Mouse (Mus musculus): ENCODE data around the gene Trib2.

Gene Trib2

GRCm38 (mm10) chr12:15816740-15817178, at the start of gene Trib2:
Gene Trib2, minus strand, starts transcription at chr12:15816922.
- Histone ChIP-seq H3K27me3 (ENCODE audit: control insufficient read depth, insufficient read depth, low read length, poor library complexity, severe bottlenecking) (no peaks in the 10 kb centered on the region; the same call in 1 of the 2 replicates), H3K36me3 (ENCODE audit: control insufficient read depth, insufficient read depth, low read length, poor library complexity, severe bottlenecking) (no peaks in the 10 kb centered on the region)
- peak; percentile 96 for DNase-seq (ENCODE audit: low read depth, low spot score)

DNA sequence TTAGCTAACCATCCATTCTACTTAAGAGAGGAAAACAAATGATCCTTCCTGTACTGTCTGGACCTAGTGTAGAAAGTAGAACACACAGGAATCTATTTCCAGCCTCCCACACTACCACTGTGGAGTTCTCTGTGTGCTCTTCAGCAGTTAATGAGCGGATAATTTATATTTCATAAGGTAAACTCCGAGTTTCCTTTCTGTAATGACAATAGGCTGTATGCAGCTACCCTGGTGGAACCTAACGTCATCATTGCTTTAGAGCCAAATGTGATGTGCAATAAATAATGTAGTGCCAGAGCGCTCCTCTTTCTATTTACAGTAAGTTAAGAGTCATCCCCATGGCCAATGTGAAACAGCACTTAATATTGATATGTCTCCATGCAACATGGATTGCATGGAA, 41.3 kb upstream of the Trib2 start:
- DNase-seq (ENCODE audit: low read depth, low spot score): no peak
- Histone ChIP-seq H3K36me3 (ENCODE audit: control insufficient read depth, insufficient read depth, low read length, poor library complexity, severe bottlenecking) (no peaks in the 10 kb centered on the region), H3K27me3 (ENCODE audit: control insufficient read depth, insufficient read depth, low read length, poor library complexity, severe bottlenecking) (no peaks in the 10 kb centered on the region)

- H3K36me3 ChIP-seq (ENCODE audit: control insufficient read depth, insufficient read depth, low read length, poor library complexity, severe bottlenecking): no peaks in the 10 kb centered on the region
- no peaks in the 10 kb centered on the region for H3K27me3 ChIP-seq (ENCODE audit: control insufficient read depth, insufficient read depth, low read length, poor library complexity, severe bottlenecking)
- DNase-seq (ENCODE audit: low read depth, low spot score): no peak
These were observed 39.2 kb upstream of the Trib2 start for GRCm38 (mm10) chr12:15855891-15856290.

- H3K36me3 ChIP-seq (ENCODE audit: control insufficient read depth, insufficient read depth, low read length, poor library complexity, severe bottlenecking): no peaks in the 10 kb centered on the region
- no peaks in the 10 kb centered on the region for H3K27me3 ChIP-seq (ENCODE audit: control insufficient read depth, insufficient read depth, low read length, poor library complexity, severe bottlenecking)
- DNase-seq (ENCODE audit: low read depth, low spot score): no peak
These were observed 36.1 kb upstream of the Trib2 start for GRCm38 (mm10) chr12:15852781-15853180.

- no peak for DNase-seq (ENCODE audit: low read depth, low spot score)
These were observed 35.3 kb upstream of the Trib2 start for GRCm38 (mm10) chr12:15852031-15852430.

DNA sequence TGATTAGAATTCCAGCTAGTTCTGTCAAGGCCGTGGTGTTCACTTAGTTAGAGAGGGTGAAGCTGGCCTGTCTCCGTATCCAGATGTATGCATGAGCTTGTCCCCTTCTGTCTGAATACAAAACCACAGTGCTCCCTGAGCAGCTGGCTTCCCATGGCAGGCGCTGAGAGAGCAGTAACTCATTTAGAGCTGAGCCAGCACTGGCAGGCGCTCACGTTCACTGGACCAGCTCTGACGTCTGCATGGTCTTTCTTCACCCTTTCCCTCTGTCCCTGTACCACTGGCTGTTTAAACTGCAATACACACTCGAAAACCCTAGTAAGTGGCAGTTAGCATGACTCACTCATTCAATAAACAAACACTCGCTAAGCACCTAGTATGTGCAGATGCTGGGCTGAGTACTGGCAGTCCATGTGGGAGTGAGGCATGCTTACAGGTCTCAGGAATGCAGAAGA, 33.7 kb upstream of the Trib2 start:
- DNase-seq (ENCODE audit: low read depth, low spot score): no peak
- Histone ChIP-seq H3K27me3 (ENCODE audit: control insufficient read depth, insufficient read depth, low read length, poor library complexity, severe bottlenecking) (no peaks in the 10 kb centered on the region), H3K36me3 (ENCODE audit: control insufficient read depth, insufficient read depth, low read length, poor library complexity, severe bottlenecking) (no peaks in the 10 kb centered on the region)

More at GRCm38 (mm10) chr12:15852031-15852430, 35.3 kb upstream of the Trib2 start:
- no peaks in the 10 kb centered on the region for H3K36me3 ChIP-seq (ENCODE audit: control insufficient read depth, insufficient read depth, low read length, poor library complexity, severe bottlenecking)
- no peaks in the 10 kb centered on the region for H3K27me3 ChIP-seq (ENCODE audit: control insufficient read depth, insufficient read depth, low read length, poor library complexity, severe bottlenecking)

- H3K27me3 ChIP-seq (ENCODE audit: control insufficient read depth, insufficient read depth, low read length, poor library complexity, severe bottlenecking): no peaks in the 10 kb centered on the region
- H3K36me3 ChIP-seq (ENCODE audit: control insufficient read depth, insufficient read depth, low read length, poor library complexity, severe bottlenecking): no peaks in the 10 kb centered on the region
- DNase-seq (ENCODE audit: low read depth, low spot score): no peak
These were observed 33.2 kb upstream of the Trib2 start for GRCm38 (mm10) chr12:15849861-15850294.

GRCm38 (mm10) chr12:15848391-15848790, 31.7 kb upstream of the Trib2 start:
- DNase-seq (ENCODE audit: low read depth, low spot score): no peak
- Histone ChIP-seq H3K36me3 (ENCODE audit: control insufficient read depth, insufficient read depth, low read length, poor library complexity, severe bottlenecking) (no peaks in the 10 kb centered on the region), H3K27me3 (ENCODE audit: control insufficient read depth, insufficient read depth, low read length, poor library complexity, severe bottlenecking) (no peaks in the 10 kb centered on the region)

GRCm38 (mm10) chr12:15844701-15845100, 28.0 kb upstream of the Trib2 start:
- Histone ChIP-seq H3K36me3 (ENCODE audit: control insufficient read depth, insufficient read depth, low read length, poor library complexity, severe bottlenecking) (no peaks in the 10 kb centered on the region), H3K27me3 (ENCODE audit: control insufficient read depth, insufficient read depth, low read length, poor library complexity, severe bottlenecking) (no peaks in the 10 kb centered on the region)
- no peak for DNase-seq (ENCODE audit: low read depth, low spot score)

GRCm38 (mm10) chr12:15840864-15841557, 24.3 kb upstream of the Trib2 start:
- H3K36me3 ChIP-seq (ENCODE audit: control insufficient read depth, insufficient read depth, low read length, poor library complexity, severe bottlenecking): no peaks in the 10 kb centered on the region
- no peaks in the 10 kb centered on the region for H3K27me3 ChIP-seq (ENCODE audit: control insufficient read depth, insufficient read depth, low read length, poor library complexity, severe bottlenecking)
- no peak for DNase-seq (ENCODE audit: low read depth, low spot score)

DNA sequence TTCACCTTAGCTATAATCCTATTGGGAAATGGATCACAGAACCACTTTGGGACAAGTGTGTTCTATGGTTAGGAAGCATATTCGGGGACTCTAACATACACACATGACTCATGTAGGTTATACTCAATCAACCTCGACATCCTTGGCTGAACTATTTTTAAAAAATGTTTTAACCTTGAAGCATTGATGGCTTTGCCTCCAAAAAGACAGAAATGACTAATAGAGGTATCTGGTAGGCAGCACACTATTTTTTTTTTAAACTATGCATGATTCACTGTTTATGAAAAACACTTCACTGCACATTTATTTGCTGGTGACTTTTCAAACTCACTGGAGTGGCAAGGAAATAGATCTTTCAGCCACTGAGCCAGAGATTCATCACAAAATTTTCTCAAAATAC, 21.5 kb upstream of the Trib2 start:
- no peak for DNase-seq (ENCODE audit: low read depth, low spot score)
- Histone ChIP-seq H3K27me3 (ENCODE audit: control insufficient read depth, insufficient read depth, low read length, poor library complexity, severe bottlenecking) (no peaks in the 10 kb centered on the region), H3K36me3 (ENCODE audit: control insufficient read depth, insufficient read depth, low read length, poor library complexity, severe bottlenecking) (no peaks in the 10 kb centered on the region)

- no peak for DNase-seq (ENCODE audit: low read depth, low spot score)
- no peaks in the 10 kb centered on the region for H3K36me3 ChIP-seq (ENCODE audit: control insufficient read depth, insufficient read depth, low read length, poor library complexity, severe bottlenecking)
- no peaks in the 10 kb centered on the region for H3K27me3 ChIP-seq (ENCODE audit: control insufficient read depth, insufficient read depth, low read length, poor library complexity, severe bottlenecking)
These were observed 20.8 kb upstream of the Trib2 start for GRCm38 (mm10) chr12:15837566-15837965.

GRCm38 (mm10) chr12:15832674-15833052, 15.9 kb upstream of the Trib2 start:
- no peak for DNase-seq (ENCODE audit: low read depth, low spot score)
- H3K36me3 ChIP-seq (ENCODE audit: control insufficient read depth, insufficient read depth, low read length, poor library complexity, severe bottlenecking): no peaks in the 10 kb centered on the region
- H3K27me3 ChIP-seq (ENCODE audit: control insufficient read depth, insufficient read depth, low read length, poor library complexity, severe bottlenecking): no peaks in the 10 kb centered on the region

GRCm38 (mm10) chr12:15831941-15832673, 15.4 kb upstream of the Trib2 start:
- Histone ChIP-seq H3K36me3 (ENCODE audit: control insufficient read depth, insufficient read depth, low read length, poor library complexity, severe bottlenecking) (no peaks in the 10 kb centered on the region), H3K27me3 (ENCODE audit: control insufficient read depth, insufficient read depth, low read length, poor library complexity, severe bottlenecking) (no peaks in the 10 kb centered on the region)
- DNase-seq (ENCODE audit: low read depth, low spot score): no peak

- DNase-seq (ENCODE audit: low read depth, low spot score): no peak
- Histone ChIP-seq H3K36me3 (ENCODE audit: control insufficient read depth, insufficient read depth, low read length, poor library complexity, severe bottlenecking) (no peaks in the 10 kb centered on the region), H3K27me3 (ENCODE audit: control insufficient read depth, insufficient read depth, low read length, poor library complexity, severe bottlenecking) (no peaks in the 10 kb centered on the region)
These were observed 14.0 kb upstream of the Trib2 start for GRCm38 (mm10) chr12:15830750-15831149.
